Mouse (Mus musculus) bone marrow macrophage, adult 2 months (primary cell): ENCODE measurements around the gene Mecr.

Experiments
- CTCF ChIP-seq: IDR thresholded peaks from 2 replicates; pipeline ENCODE4 v1.5.1; 2012; ENCODE audit warnings: low read depth, mild to moderate bottlenecking, low read length, moderate library complexity
- POLR2A ChIP-seq: IDR thresholded peaks from 2 replicates; pipeline ENCODE4 v1.6.1; 2012; ENCODE audit warnings: mild to moderate bottlenecking, low read depth, low read length, borderline replicate concordance

GRCm38 (mm10) chr4:131837872-131838524 lies 5.3 kb upstream of the Mecr start, which contains the start of gene Ptpru:
- TF ChIP-seq CTCF (peak; percentile 70), POLR2A (no peak)
